Mouse (Mus musculus): ENCODE data around the gene Necab3.

Gene Necab3

GRCm38 (mm10) chr2:154541630-154542029, 17.1 kb downstream of the Necab3 start:
- DNase-seq (ENCODE audit: low spot score), result no peak

DNA sequence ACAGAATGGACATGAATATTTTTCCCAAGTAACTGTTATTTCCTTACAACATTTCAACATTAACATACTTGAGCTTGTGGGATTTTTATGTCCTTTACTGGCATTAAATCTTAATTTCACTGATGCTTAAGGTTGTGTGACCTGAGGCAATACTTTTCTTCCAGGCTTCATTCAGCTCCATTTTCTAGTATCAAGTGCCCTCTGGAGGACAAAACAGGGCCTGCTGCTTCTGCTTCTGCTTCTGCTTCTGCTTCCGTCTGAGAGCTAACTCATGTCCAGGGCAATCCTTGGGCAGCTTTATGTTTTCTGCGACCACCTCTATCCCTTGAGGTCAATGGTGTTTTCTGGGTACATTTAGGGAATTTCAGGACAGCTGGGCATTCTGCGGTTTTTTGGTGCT, 19.0 kb downstream of the Necab3 start:
- DNase-seq (ENCODE audit: low spot score), result peak; percentile 73

DNA sequence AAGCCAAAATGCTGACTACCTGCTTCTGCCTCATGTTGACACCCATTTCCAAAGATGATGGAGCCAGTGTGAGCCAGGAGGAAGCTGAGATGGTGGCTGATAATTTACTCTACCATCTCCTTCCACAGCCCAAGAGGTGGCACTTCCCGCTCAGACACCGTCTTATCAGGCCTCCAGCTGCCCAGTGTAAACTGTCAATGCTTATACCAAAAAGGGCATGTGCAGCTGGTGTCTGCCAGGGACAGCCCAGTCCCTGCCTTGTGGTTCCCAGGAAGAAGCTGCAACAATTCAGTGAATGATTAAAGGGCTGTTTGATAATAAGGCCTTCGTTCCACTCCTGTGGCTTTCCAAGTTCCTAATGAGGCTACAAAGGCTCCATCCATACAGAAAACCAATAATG, 20.0 kb downstream of the Necab3 start:
- DNase-seq (ENCODE audit: low spot score), result peak; percentile 38

GRCm38 (mm10) chr2:154538310-154538709, 20.4 kb downstream of the Necab3 start:
- no peak for DNase-seq (ENCODE audit: low spot score)

GRCm38 (mm10) chr2:154534704-154535270, 23.9 kb downstream of the Necab3 start:
- no peak for DNase-seq (ENCODE audit: low spot score)

DNA sequence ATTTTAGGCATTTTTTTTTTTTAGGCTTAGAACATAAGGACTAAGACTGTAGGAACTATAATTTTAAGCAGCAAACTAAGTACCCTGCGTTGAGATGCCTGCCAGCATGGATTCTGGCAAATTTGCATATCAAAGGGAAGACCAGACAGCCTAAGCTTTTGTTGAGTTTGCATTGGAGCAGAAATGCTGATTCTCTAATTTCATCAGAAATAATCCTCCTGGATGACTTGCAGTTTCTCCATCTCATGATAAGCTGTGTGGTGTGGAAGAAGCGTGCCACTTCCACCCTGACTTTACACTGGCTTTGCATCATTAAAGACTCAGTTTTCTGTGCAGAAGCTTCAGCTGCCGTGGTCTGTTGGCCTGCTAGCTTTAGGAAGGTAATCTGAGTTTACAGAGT, 25.8 kb downstream of the Necab3 start:
- no peak for DNase-seq (ENCODE audit: low spot score)

DNA sequence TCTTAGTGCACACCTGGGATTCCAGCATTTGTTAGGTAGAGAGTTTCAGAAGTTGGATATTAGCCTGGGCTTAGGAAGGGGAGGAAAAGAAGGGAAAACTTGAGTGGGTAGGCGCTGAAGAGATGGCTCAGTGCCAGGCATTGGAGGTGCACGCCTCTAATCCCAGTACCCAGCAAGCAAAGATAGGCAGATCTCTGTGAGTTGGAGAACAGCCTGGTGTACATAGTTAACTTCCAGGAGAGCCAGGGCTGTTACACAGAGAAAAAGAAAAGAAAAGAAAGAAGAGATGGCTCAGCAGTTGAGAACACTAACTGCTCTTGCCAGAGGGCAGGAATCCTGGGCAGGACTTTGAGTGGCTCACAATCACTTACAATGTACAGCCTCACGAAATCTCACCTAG, 32.2 kb downstream of the Necab3 start:
- DNase-seq (ENCODE audit: low spot score), result no peak

GRCm38 (mm10) chr2:154525285-154525684, 33.4 kb downstream of the Necab3 start:
- DNase-seq (ENCODE audit: low spot score), result no peak

- no peak for DNase-seq (ENCODE audit: low spot score)
Measured at GRCm38 (mm10) chr2:154522334-154522733, 36.4 kb downstream of the Necab3 start.

- DNase-seq (ENCODE audit: low spot score), result no peak
Measured at GRCm38 (mm10) chr2:154521449-154521848, 37.2 kb downstream of the Necab3 start.

- no peak for DNase-seq (ENCODE audit: low spot score)
Measured at GRCm38 (mm10) chr2:154517424-154517823, 41.3 kb downstream of the Necab3 start.

- no peak for DNase-seq (ENCODE audit: low spot score)
Measured at GRCm38 (mm10) chr2:154516944-154517343, 41.7 kb downstream of the Necab3 start.

- DNase-seq (ENCODE audit: low spot score), result no peak
Measured at GRCm38 (mm10) chr2:154510141-154510540, 48.5 kb downstream of the Necab3 start.

GRCm38 (mm10) chr2:154508450-154508849, 50.2 kb downstream of the Necab3 start:
- DNase-seq (ENCODE audit: low spot score), result no peak

GRCm38 (mm10) chr2:154507566-154508283, 51.0 kb downstream of the Necab3 start:
- DNase-seq (ENCODE audit: low spot score), result no peak

GRCm38 (mm10) chr2:154507076-154507475, 51.6 kb downstream of the Necab3 start:
- DNase-seq (ENCODE audit: low spot score), result no peak

GRCm38 (mm10) chr2:154500758-154501157, 57.9 kb downstream of the Necab3 start:
- no peak for DNase-seq (ENCODE audit: low spot score)

- DNase-seq (ENCODE audit: low spot score), result no peak
Measured at GRCm38 (mm10) chr2:154499717-154500247, 58.9 kb downstream of the Necab3 start.

GRCm38 (mm10) chr2:154498571-154498970, 60.1 kb downstream of the Necab3 start:
- DNase-seq (ENCODE audit: low spot score), result no peak

DNA sequence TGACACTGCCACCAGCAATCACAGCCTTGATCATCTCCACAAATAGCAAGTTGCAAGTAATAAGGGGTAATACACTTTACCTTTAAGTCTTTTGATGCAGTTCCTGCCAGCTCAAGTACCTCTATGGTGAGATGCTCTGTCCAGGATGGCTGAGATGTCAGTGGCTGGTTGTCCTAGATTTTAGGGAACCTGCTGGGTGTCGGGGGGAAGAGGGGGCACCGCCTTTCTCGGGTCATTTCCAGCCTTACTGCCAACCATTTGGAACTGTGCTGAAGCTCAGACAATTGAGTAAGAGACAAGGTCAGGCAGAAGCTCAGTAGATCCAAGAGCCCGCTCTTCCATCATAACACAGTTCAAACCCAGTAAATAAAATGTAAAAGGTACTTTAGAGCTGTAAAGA, 63.7 kb downstream of the Necab3 start:
- DNase-seq (ENCODE audit: low spot score), result no peak
